Mouse (Mus musculus): Measurements from ENCODE around the gene Nutf2. TPM values are rescaled to one million over a fixed set of nuclear protein-coding genes. Genes with fewer than 3 reads are reported as not detected.

Nutf2 gene
- polyA plus RNA-seq, 1 experiment, result 258 TPM

DNA sequence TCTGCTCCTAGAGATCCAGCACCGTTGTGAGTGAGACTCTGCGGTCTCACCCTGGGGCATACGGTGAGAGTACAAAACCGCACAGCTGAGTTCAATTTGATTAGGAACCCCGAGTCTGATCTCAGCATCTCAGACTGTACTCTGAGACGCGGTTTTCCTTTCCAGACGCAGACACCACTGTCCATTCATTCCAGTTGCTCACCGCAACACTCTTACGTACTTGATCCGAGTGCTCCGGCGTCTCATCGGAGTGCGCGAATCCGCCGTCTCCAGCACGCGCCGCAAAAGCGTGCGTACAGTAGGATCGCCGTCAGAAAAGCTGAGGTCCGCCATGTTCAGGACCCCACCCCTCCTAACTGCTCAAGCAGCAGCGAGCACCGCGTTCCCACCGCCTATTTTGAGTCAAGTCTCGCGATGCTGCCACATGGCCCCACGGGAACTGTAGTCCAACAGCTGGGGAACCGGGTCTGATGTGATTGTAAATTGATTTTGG is 8.7 kb upstream of the Nutf2 start:
- peak overlapping the region; percentile 82 for H3ac ChIP-seq (ENCODE audit: control insufficient read depth, insufficient read length, low read depth)
- peaks cover 22% of the 10 kb centered on the region for H3K36me3 ChIP-seq (ENCODE audit: control insufficient read depth, insufficient read depth)
- peak overlapping the region; percentile 93 for H3K4me3 ChIP-seq (ENCODE audit: insufficient read depth, poor library complexity, severe bottlenecking)
- H3K27me3 ChIP-seq (ENCODE audit: control insufficient read depth, insufficient read depth, insufficient read length), result no peaks in the 10 kb centered on the region
- peaks cover 19% of the 10 kb centered on the region for H3K79me3 ChIP-seq (ENCODE audit: low read depth)
- TF ChIP-seq MAX (IDR thresholded peaks at IDR 0.05) (peak; percentile 49), MYOG (IDR thresholded peaks at IDR 0.05; ENCODE audit: control insufficient read depth, extremely low read depth, insufficient read length) (no peak), CTCF (IDR thresholded peaks at IDR 0.05; ENCODE audit: control insufficient read depth, insufficient read depth, insufficient read length) (no peak)
- peaks cover 45% of the 10 kb centered on the region for H3K79me2 ChIP-seq (ENCODE audit: control insufficient read depth, insufficient read depth)

DNA sequence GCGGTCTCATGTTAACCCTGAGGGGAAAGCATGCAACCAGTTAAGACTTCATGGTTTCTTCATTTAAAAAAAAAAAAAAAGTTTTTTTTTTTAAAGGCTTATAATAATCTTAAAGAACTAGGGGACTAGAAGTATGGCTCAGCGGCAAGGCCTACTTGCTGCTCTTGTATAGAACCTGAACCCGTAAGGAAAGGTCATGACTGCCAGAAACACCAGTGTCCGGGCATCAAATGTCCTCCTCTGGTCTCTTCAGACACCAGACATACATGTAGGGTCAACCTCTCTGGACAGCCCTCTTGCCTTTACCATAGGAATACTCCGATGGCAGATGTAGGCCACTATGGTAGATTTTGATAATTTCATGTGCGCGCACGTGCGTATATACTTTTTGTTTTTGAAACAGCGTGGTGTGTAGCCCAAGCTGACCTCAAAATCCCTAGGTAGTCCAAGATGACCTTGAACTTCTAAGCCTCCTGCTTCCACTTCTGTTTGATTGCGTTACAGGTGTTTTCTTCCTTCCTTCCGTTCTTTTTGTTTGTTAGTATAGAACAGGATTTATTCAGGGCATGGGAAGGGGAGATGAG is 8.1 kb upstream of the Nutf2 start:
- no peak for TF ChIP-seq MAX (IDR thresholded peaks at IDR 0.05)
- no peak for TF ChIP-seq CEBPB (IDR thresholded peaks at IDR 0.05; ENCODE audit: low read depth)
- TF ChIP-seq CTCF (IDR thresholded peaks at IDR 0.05; ENCODE audit: control insufficient read depth, insufficient read depth, insufficient read length), result no peak
- no peak for TF ChIP-seq MYOG (IDR thresholded peaks at IDR 0.05; ENCODE audit: control insufficient read depth, extremely low read depth, insufficient read length)
- no peak for TF ChIP-seq FOSL1 (IDR thresholded peaks at IDR 0.05; ENCODE audit: insufficient read depth, low read length, poor library complexity, severe bottlenecking)
- TF ChIP-seq USF1 (IDR thresholded peaks at IDR 0.05; ENCODE audit: low read depth), result no peak
- no peak for TF ChIP-seq MYOD1 (IDR thresholded peaks at IDR 0.05; ENCODE audit: control insufficient read depth, insufficient read length, low read depth)
- Histone ChIP-seq H3K4me3 (ENCODE audit: insufficient read depth, poor library complexity, severe bottlenecking) (no peak overlapping the region), H3K27me3 (ENCODE audit: control insufficient read depth, insufficient read depth, insufficient read length) (no peaks in the 10 kb centered on the region)

DNA sequence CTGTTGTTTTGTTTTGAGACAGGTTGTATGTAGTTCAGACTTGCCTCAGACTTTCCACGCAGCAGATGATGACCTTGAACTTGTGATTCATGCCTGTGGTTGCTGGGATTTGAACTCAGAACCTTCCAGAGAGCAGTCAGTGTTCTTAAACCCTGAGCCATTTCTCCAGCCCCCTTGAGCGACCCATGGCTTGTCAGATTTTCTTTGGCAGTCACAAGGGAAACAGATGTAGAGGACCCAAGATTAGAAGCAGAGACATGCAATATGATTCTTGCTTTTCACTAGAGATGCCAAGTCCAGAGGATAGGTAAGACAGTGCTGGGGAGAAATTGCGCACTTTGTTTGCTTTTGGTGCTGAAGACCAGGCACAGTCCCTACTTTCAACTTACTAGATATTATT is 7.2 kb upstream of the Nutf2 start, which contains the start of gene Cenpt:
Gene Cenpt, minus strand, starts transcription at position 101 of the 400 bp plus-strand sequence.
- Histone ChIP-seq H3K4me3 (ENCODE audit: insufficient read depth, poor library complexity, severe bottlenecking) (no peak within 1 kb of the TSS), H3ac (ENCODE audit: control insufficient read depth, insufficient read length, low read depth) (no peak within 1 kb of the TSS), H3K79me2 (ENCODE audit: control insufficient read depth, insufficient read depth) (peaks cover 60% of the 10 kb centered on the region), H3K79me3 (ENCODE audit: low read depth) (peaks cover 31% of the 10 kb centered on the region), H3K36me3 (ENCODE audit: control insufficient read depth, insufficient read depth) (peaks cover 18% of the 10 kb centered on the region), H3K27me3 (ENCODE audit: control insufficient read depth, insufficient read depth, insufficient read length) (no peaks in the 10 kb centered on the region)
- no peak for TF ChIP-seq CEBPB (IDR thresholded peaks at IDR 0.05; ENCODE audit: low read depth)
- no peak for TF ChIP-seq MAX (IDR thresholded peaks at IDR 0.05)
- no peak for TF ChIP-seq FOSL1 (IDR thresholded peaks at IDR 0.05; ENCODE audit: insufficient read depth, low read length, poor library complexity, severe bottlenecking)

More for the DNA sequence above, 8.1 kb upstream of the Nutf2 start:
- peaks cover 50% of the 10 kb centered on the region for H3K79me2 ChIP-seq (ENCODE audit: control insufficient read depth, insufficient read depth)
- peaks cover 24% of the 10 kb centered on the region for H3K79me3 ChIP-seq (ENCODE audit: low read depth)
- no peak overlapping the region for H3ac ChIP-seq (ENCODE audit: control insufficient read depth, insufficient read length, low read depth)
- peaks cover 17% of the 10 kb centered on the region for H3K36me3 ChIP-seq (ENCODE audit: control insufficient read depth, insufficient read depth)

DNA sequence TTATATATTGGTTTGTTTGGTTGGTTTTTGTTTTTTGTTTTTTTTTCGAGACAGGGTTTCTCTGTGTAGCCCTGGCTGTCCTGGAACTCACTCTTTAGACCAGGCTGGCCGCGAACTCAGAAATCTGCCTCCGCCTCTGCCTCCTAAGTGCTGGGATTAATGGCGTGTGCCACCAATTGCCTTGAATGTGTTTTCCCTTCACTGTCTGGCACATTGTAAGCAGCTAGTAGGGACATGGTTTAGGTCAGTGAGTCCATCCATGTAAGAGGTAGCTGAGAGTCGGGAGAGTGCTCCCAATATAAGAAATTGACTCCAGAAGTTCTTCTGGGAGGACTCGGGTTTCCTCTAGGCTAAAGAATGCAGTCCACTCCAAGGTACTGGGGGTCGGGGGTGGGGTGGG is 6.1 kb upstream of the Nutf2 start:
- Histone ChIP-seq H3K79me3 (ENCODE audit: low read depth) (peaks cover 31% of the 10 kb centered on the region), H3ac (ENCODE audit: control insufficient read depth, insufficient read length, low read depth) (no peak overlapping the region), H3K27me3 (ENCODE audit: control insufficient read depth, insufficient read depth, insufficient read length) (no peaks in the 10 kb centered on the region), H3K36me3 (ENCODE audit: control insufficient read depth, insufficient read depth) (peaks cover 8% of the 10 kb centered on the region), H3K79me2 (ENCODE audit: control insufficient read depth, insufficient read depth) (peaks cover 69% of the 10 kb centered on the region), H3K4me3 (ENCODE audit: insufficient read depth, poor library complexity, severe bottlenecking) (peak overlapping the region; percentile 11)
- TF ChIP-seq USF1 (IDR thresholded peaks at IDR 0.05; ENCODE audit: low read depth), result no peak
- no peak for TF ChIP-seq FOSL1 (IDR thresholded peaks at IDR 0.05; ENCODE audit: insufficient read depth, low read length, poor library complexity, severe bottlenecking)
- no peak for TF ChIP-seq MAX (IDR thresholded peaks at IDR 0.05)
- TF ChIP-seq MYOD1 (IDR thresholded peaks at IDR 0.05; ENCODE audit: control insufficient read depth, insufficient read length, low read depth), result no peak
- TF ChIP-seq CEBPB (IDR thresholded peaks at IDR 0.05; ENCODE audit: low read depth), result no peak
- TF ChIP-seq MYOG (IDR thresholded peaks at IDR 0.05; ENCODE audit: control insufficient read depth, extremely low read depth, insufficient read length), result no peak
- no peak for TF ChIP-seq CTCF (IDR thresholded peaks at IDR 0.05; ENCODE audit: control insufficient read depth, insufficient read depth, insufficient read length)

DNA sequence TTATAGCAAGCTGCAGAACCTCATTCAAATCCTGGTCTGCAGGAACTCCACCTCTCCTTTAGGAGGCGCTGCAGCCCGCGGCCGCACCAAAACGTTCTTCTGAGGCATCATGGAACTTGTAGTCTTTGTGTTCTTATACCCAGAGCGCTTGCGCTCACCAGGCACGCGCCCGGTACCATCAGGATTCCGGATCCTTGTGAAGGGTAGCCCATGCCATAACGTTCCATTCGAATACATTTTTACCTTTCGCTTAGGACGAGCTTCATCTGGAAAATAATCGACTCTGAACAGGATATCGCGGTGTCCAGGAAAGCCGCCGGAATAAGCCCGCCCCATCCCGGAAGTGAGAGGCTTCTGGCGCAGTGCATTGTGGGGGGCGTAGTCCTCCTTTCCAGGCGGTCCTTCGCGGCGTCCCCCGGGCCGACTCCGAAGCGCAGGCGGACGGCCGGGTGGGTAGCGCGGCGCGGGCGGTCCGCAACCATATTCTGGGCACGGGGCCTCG is 5.6 kb upstream of the Nutf2 start, which contains the start of gene Thap11:
Gene Thap11, plus strand, starts transcription at position 418 of the 502 bp plus-strand sequence.
- no peak for TF ChIP-seq USF1 (IDR thresholded peaks at IDR 0.05; ENCODE audit: low read depth)
- TF ChIP-seq MYOG (IDR thresholded peaks at IDR 0.05; ENCODE audit: control insufficient read depth, extremely low read depth, insufficient read length), result no peak
- TF ChIP-seq MAX (IDR thresholded peaks at IDR 0.05), result peak; percentile 66
- TF ChIP-seq CEBPB (IDR thresholded peaks at IDR 0.05; ENCODE audit: low read depth), result no peak
- TF ChIP-seq CTCF (IDR thresholded peaks at IDR 0.05; ENCODE audit: control insufficient read depth, insufficient read depth, insufficient read length), result peak; percentile 74
- H3K79me2 ChIP-seq (ENCODE audit: control insufficient read depth, insufficient read depth), result peaks cover 66% of the 10 kb centered on the region
- peaks cover 8% of the 10 kb centered on the region for H3K36me3 ChIP-seq (ENCODE audit: control insufficient read depth, insufficient read depth)
- H3K79me3 ChIP-seq (ENCODE audit: low read depth), result peaks cover 31% of the 10 kb centered on the region
- H3ac ChIP-seq (ENCODE audit: control insufficient read depth, insufficient read length, low read depth), result peak within 1 kb of the TSS; percentile 71
- no peaks in the 10 kb centered on the region for H3K27me3 ChIP-seq (ENCODE audit: control insufficient read depth, insufficient read depth, insufficient read length)
- H3K4me3 ChIP-seq (ENCODE audit: insufficient read depth, poor library complexity, severe bottlenecking), result peak within 1 kb of the TSS; percentile 75

All from C2C12 (cell line).